Mouse (Mus musculus) liver, embryonic 14 days (tissue): ENCODE measurements around the gene Mageb16. TPM values are rescaled to one million over a fixed set of nuclear protein-coding genes. Genes with fewer than 3 reads are reported as not detected.

Source experiments
- polyA plus RNA-seq: library from polyadenylated mRNA; depleted of rRNA; stranded (reverse); fragments of >200 nt; gene quantifications from 2 replicates; pipeline ENCODE4 v1.2.3, GENCODE M21; 2012; rRNA removed

Mageb16 gene
- polyA plus RNA-seq, result 0.54 and 0.60 TPM in 2 replicates

GRCm38 (mm10) chrX:79671411-79671810 lies at the start of gene Mageb16:
Gene Mageb16, minus strand, starts transcription at chrX:79671435.

Other genes with a start within 250 kb of the Mageb16 start
- under 0.01 TPM in 1 of 2 replicates, not detected in the other for gene Gm7173, start 154.2 kb downstream of the Mageb16 start, polyA plus RNA-seq